Mouse (Mus musculus) midbrain, embryonic 12.5 days (tissue): ENCODE results near the gene Megf9. TPM values are rescaled to one million over a fixed set of nuclear protein-coding genes. Genes with fewer than 3 reads are reported as not detected.
A peak's percentile ranks its signal among the peaks of the same experiment; 100 is the strongest.

Source experiments
- ATAC-seq: fragments of 200-750 bp; cut with Nextera tagmentation; 2 replicates; pipeline ENCODE4 v1.8.0; 2017; ENCODE audit warnings: low read depth, moderate TSS enrichment, moderate library complexity; ENCODE audit not compliant: low FRiP score
- H3K27ac ChIP-seq: fragments of 300-500 bp; sonication (generic); replicated peaks from 2 replicates; pipeline ENCODE4 v1.5.1; 2016; ENCODE audit warnings: mild to moderate bottlenecking
- H3K27me3 ChIP-seq: fragments of 300-500 bp; sonication (generic); 2 replicates; pipeline ENCODE4 v1.6.1; 2016; ENCODE audit warnings: mild to moderate bottlenecking
- H3K36me3 ChIP-seq: fragments of 300-500 bp; sonication (generic); 2 replicates; pipeline ENCODE4 v1.6.1; 2016
- H3K4me1 ChIP-seq: fragments of 300-500 bp; sonication (generic); 2 replicates; pipeline ENCODE4 v1.6.1; 2016
- H3K4me2 ChIP-seq: fragments of 300-500 bp; sonication (generic); replicated peaks from 2 replicates; pipeline ENCODE4 v1.6.1; 2016; ENCODE audit warnings: mild to moderate bottlenecking, moderate library complexity
- H3K4me3 ChIP-seq: fragments of 300-500 bp; sonication (generic); 2 replicates; pipeline ENCODE4 v1.5.1; 2016; ENCODE audit warnings: mild to moderate bottlenecking
- H3K9ac ChIP-seq: fragments of 300-500 bp; sonication (generic); replicated peaks from 2 replicates; pipeline ENCODE4 v1.6.1; 2016; ENCODE audit warnings: mild to moderate bottlenecking, moderate library complexity
- H3K9me3 ChIP-seq: fragments of 300-500 bp; sonication (generic); 2 replicates; pipeline ENCODE4 v1.6.1; 2016; ENCODE audit warnings: mild to moderate bottlenecking
- WGBS: fragments of 180-500 bp; shearing (Covaris S2); methylation state at CpG from one replicate; pipeline ENCODE4 v1.1.7; 2016; 5-methylcytosine and 5-hydroxymethylcytosine counted together
- polyA plus RNA-seq: library from polyadenylated mRNA; unstranded; fragments of >200 nt; fragmentation: Nextera tagmentation; extraction: Ambion mirVana; gene quantifications from 2 replicates; pipeline ENCODE4 v1.2.1, GENCODE M21; 2016

The Megf9 gene
- polyA plus RNA-seq, 1 experiment from 2014 or later = 35.2 TPM

- no peaks in the 10 kb centered on the region for H3K36me3 ChIP-seq
- H3K9me3 ChIP-seq = no peaks in the 10 kb centered on the region
- H3K27ac ChIP-seq = no peak overlapping the region
- H3K4me3 ChIP-seq = no peak overlapping the region
- no peak overlapping the region for H3K9ac ChIP-seq
- no peak overlapping the region for H3K4me2 ChIP-seq
- no peaks in the 10 kb centered on the region for H3K27me3 ChIP-seq
- no peaks in the 10 kb centered on the region for H3K4me1 ChIP-seq
- no peak for ATAC-seq
- WGBS = 78% methylated on average over 4 of the region's 4 CpGs
Observed at GRCm38 (mm10) chr4:70481931-70482330, 52.9 kb downstream of the Megf9 start.

- 76% methylated on average over 2 of the region's 2 CpGs for WGBS
- no peak for ATAC-seq
- Histone ChIP-seq H3K4me1 (no peaks in the 10 kb centered on the region), H3K27me3 (no peaks in the 10 kb centered on the region), H3K9me3 (no peaks in the 10 kb centered on the region), H3K27ac (no peak overlapping the region), H3K36me3 (peaks cover 6% of the 10 kb centered on the region), H3K4me3 (no peak overlapping the region), H3K4me2 (no peak overlapping the region), H3K9ac (no peak overlapping the region)
Observed at GRCm38 (mm10) chr4:70471398-70471797, 63.4 kb downstream of the Megf9 start.

GRCm38 (mm10) chr4:70465921-70466689, 68.7 kb downstream of the Megf9 start:
- Histone ChIP-seq H3K4me3 (no peak overlapping the region), H3K9me3 (no peaks in the 10 kb centered on the region), H3K4me2 (no peak overlapping the region), H3K9ac (no peak overlapping the region), H3K4me1 (no peaks in the 10 kb centered on the region), H3K27ac (no peak overlapping the region), H3K36me3 (peaks cover 6% of the 10 kb centered on the region), H3K27me3 (no peaks in the 10 kb centered on the region)
- ATAC-seq = no peak
- WGBS = 90% methylated on average over 1 of the region's 1 CpGs

GRCm38 (mm10) chr4:70463302-70463701, 71.5 kb downstream of the Megf9 start:
- Histone ChIP-seq H3K4me2 (no peak overlapping the region), H3K4me3 (no peak overlapping the region), H3K4me1 (no peaks in the 10 kb centered on the region), H3K27me3 (no peaks in the 10 kb centered on the region), H3K9me3 (no peaks in the 10 kb centered on the region), H3K9ac (no peak overlapping the region), H3K27ac (no peak overlapping the region), H3K36me3 (peaks cover 6% of the 10 kb centered on the region)
- no peak for ATAC-seq
- 96% methylated on average over 2 of the region's 2 CpGs for WGBS

GRCm38 (mm10) chr4:70461416-70461815, 73.4 kb downstream of the Megf9 start:
- Histone ChIP-seq H3K4me1 (no peaks in the 10 kb centered on the region), H3K9ac (no peak overlapping the region), H3K36me3 (no peaks in the 10 kb centered on the region)

GRCm38 (mm10) chr4:70452161-70452560, 82.6 kb downstream of the Megf9 start:
- H3K4me1 ChIP-seq = no peaks in the 10 kb centered on the region
- no peak overlapping the region for H3K4me3 ChIP-seq
- no peak for ATAC-seq
- no peaks in the 10 kb centered on the region for H3K27me3 ChIP-seq
- H3K4me2 ChIP-seq = no peak overlapping the region
- WGBS = 91% methylated on average over 3 of the region's 3 CpGs
- H3K36me3 ChIP-seq = peaks cover 12% of the 10 kb centered on the region; the same call in 1 of the 2 replicates
- no peaks in the 10 kb centered on the region for H3K9me3 ChIP-seq
- no peak overlapping the region for H3K27ac ChIP-seq
- no peak overlapping the region for H3K9ac ChIP-seq

More at GRCm38 (mm10) chr4:70461416-70461815, 73.4 kb downstream of the Megf9 start:
- Histone ChIP-seq H3K4me3 (no peak overlapping the region), H3K4me2 (no peak overlapping the region), H3K27me3 (no peaks in the 10 kb centered on the region), H3K27ac (no peak overlapping the region), H3K9me3 (no peaks in the 10 kb centered on the region)
- ATAC-seq = no peak

GRCm38 (mm10) chr4:70451750-70452149, 83.0 kb downstream of the Megf9 start:
- Histone ChIP-seq H3K4me3 (no peak overlapping the region), H3K36me3 (peaks cover 12% of the 10 kb centered on the region; the same call in 1 of the 2 replicates), H3K4me1 (no peaks in the 10 kb centered on the region), H3K27ac (no peak overlapping the region), H3K27me3 (no peaks in the 10 kb centered on the region), H3K9me3 (no peaks in the 10 kb centered on the region), H3K9ac (no peak overlapping the region), H3K4me2 (no peak overlapping the region)
- ATAC-seq = 0 out of 2 replicates have a peak, but pooled peaks have one; percentile 34
- WGBS = 0% methylated on average over 2 of the region's 2 CpGs

GRCm38 (mm10) chr4:70449668-70450067, 85.1 kb downstream of the Megf9 start:
- Histone ChIP-seq H3K9ac (no peak overlapping the region), H3K4me2 (no peak overlapping the region), H3K4me1 (no peaks in the 10 kb centered on the region), H3K27ac (no peak overlapping the region), H3K9me3 (no peaks in the 10 kb centered on the region), H3K27me3 (no peaks in the 10 kb centered on the region), H3K36me3 (peaks cover 6% of the 10 kb centered on the region; the same call in 1 of the 2 replicates), H3K4me3 (no peak overlapping the region)
- no peak for ATAC-seq
- WGBS = 81% methylated on average over 1 of the region's 1 CpGs

- no peak overlapping the region for H3K9ac ChIP-seq
- WGBS = 92% methylated on average over 3 of the region's 3 CpGs
- no peak overlapping the region for H3K27ac ChIP-seq
- no peak for ATAC-seq
- H3K4me3 ChIP-seq = no peak overlapping the region
- no peaks in the 10 kb centered on the region for H3K27me3 ChIP-seq
- peaks cover 4% of the 10 kb centered on the region; the same call in 1 of the 2 replicates for H3K36me3 ChIP-seq
- H3K9me3 ChIP-seq = no peaks in the 10 kb centered on the region
- H3K4me1 ChIP-seq = no peaks in the 10 kb centered on the region
- no peak overlapping the region for H3K4me2 ChIP-seq
Observed at GRCm38 (mm10) chr4:70446774-70447173, 88.0 kb downstream of the Megf9 start.

- Histone ChIP-seq H3K27ac (no peak overlapping the region), H3K4me3 (no peak overlapping the region), H3K9me3 (no peaks in the 10 kb centered on the region), H3K36me3 (no peaks in the 10 kb centered on the region), H3K9ac (no peak overlapping the region), H3K4me2 (no peak overlapping the region), H3K27me3 (no peaks in the 10 kb centered on the region), H3K4me1 (no peaks in the 10 kb centered on the region)
- 67% methylated on average over 2 of the region's 2 CpGs for WGBS
- ATAC-seq = no peak
Observed at GRCm38 (mm10) chr4:70420202-70420601, 114.6 kb downstream of the Megf9 start.

GRCm38 (mm10) chr4:70412126-70412525, 122.7 kb downstream of the Megf9 start:
- Histone ChIP-seq H3K4me2 (no peak overlapping the region), H3K4me1 (peaks cover 22% of the 10 kb centered on the region), H3K9ac (no peak overlapping the region), H3K9me3 (no peaks in the 10 kb centered on the region), H3K36me3 (no peaks in the 10 kb centered on the region), H3K4me3 (no peak overlapping the region), H3K27me3 (no peaks in the 10 kb centered on the region), H3K27ac (peak overlapping the region; percentile 46; the same call in 1 of the 2 replicates)
- ATAC-seq = no peak
- 21% methylated on average over 2 of the region's 2 CpGs for WGBS

GRCm38 (mm10) chr4:70409994-70410721, 124.6 kb downstream of the Megf9 start, which contains the start of gene Cdk5rap2:
Gene Cdk5rap2, minus strand, starts transcription at chr4:70410443.
- peak within 1 kb of the TSS; percentile 83 for H3K4me3 ChIP-seq
- peak within 1 kb of the TSS; percentile 63 for H3K4me2 ChIP-seq
- no peaks in the 10 kb centered on the region for H3K9me3 ChIP-seq
- H3K27ac ChIP-seq = peak within 1 kb of the TSS; percentile 77
- H3K9ac ChIP-seq = peak within 1 kb of the TSS; percentile 79
- H3K4me1 ChIP-seq = peaks cover 22% of the 10 kb centered on the region
- ATAC-seq = peak; percentile 98
- 0 out of 2 replicates have a peak, but pooled peaks cover under 1% of the 10 kb centered on the region for H3K36me3 ChIP-seq
- no peaks in the 10 kb centered on the region for H3K27me3 ChIP-seq
- WGBS = under 1% methylated on average over 54 of the region's 55 CpGs
